Mouse (Mus musculus) liver, embryonic 14.5 days (tissue): ENCODE data around the gene Ubtd2. TPM values are rescaled to one million over a fixed set of nuclear protein-coding genes. Genes with fewer than 3 reads are reported as not detected.

Experiments used
- ATAC-seq: fragments of 200-750 bp; cut with Nextera tagmentation; 2 replicates; pipeline ENCODE4 v1.8.0; 2017; ENCODE audit warnings: moderate number of reproducible peaks, mild to moderate bottlenecking, moderate library complexity; ENCODE audit not compliant: insufficient read depth
- DNase-seq, 3 experiments: peaks; one replicate each; pipeline ENCODE4 v3.0.0-alpha.2; 2012 to 2013; ENCODE audit warnings: low read depth in 3 of 3, low spot score in 3 of 3
- H3K27ac ChIP-seq: fragments of 300-500 bp; sonication (generic); 2 replicates; pipeline ENCODE4 v1.5.1; 2014; ENCODE audit warnings: moderate library complexity, mild to moderate bottlenecking, control low read depth, inconsistent platforms
- H3K27me3 ChIP-seq: fragments of 300-500 bp; sonication (generic); 2 replicates; pipeline ENCODE4 v1.6.1; 2014; ENCODE audit warnings: mild to moderate bottlenecking, low read length, moderate library complexity; ENCODE audit not compliant: control insufficient read depth, insufficient read depth
- H3K36me3 ChIP-seq: fragments of 300-500 bp; sonication (generic); replicated peaks from 2 replicates; pipeline ENCODE4 v1.6.1; 2014; ENCODE audit warnings: low read depth; ENCODE audit not compliant: control insufficient read depth, insufficient read depth
- H3K4me1 ChIP-seq, 2 experiments: fragments of 200-500 bp in 1 of 2; fragments of 300-500 bp in 1 of 2; sonication (generic) in 1 of 2; replicated peaks; 2 replicates each; pipeline ENCODE4 v1.6.1; 2012 to 2014; ENCODE audit warnings: antibody characterized with exemption in 1 of 2, inconsistent platforms in 1 of 2, low read length in 1 of 2; ENCODE audit not compliant: control insufficient read depth in 2 of 2, insufficient read depth in 2 of 2
- H3K4me2 ChIP-seq: fragments of 300-500 bp; sonication (generic); 2 replicates; pipeline ENCODE4 v1.6.1; 2014; ENCODE audit warnings: low read depth, mild to moderate bottlenecking, control low read depth, moderate library complexity
- H3K4me3 ChIP-seq, 2 experiments: fragments of 200-500 bp in 1 of 2; fragments of 300-500 bp in 1 of 2; sonication (generic) in 1 of 2; 2 replicates each; pipeline ENCODE4 v1.5.1; 2012 to 2014; ENCODE audit warnings: low read depth in 2 of 2, low read length in 2 of 2, mild to moderate bottlenecking in 2 of 2, control low read depth in 1 of 2, inconsistent platforms in 1 of 2, moderate library complexity in 1 of 2; ENCODE audit not compliant: insufficient read depth in 1 of 2
- H3K9ac ChIP-seq: fragments of 300-500 bp; sonication (generic); replicated peaks from 2 replicates; pipeline ENCODE4 v1.6.1; 2014; ENCODE audit warnings: mild to moderate bottlenecking, control low read depth, moderate library complexity
- H3K9me3 ChIP-seq: fragments of 300-500 bp; sonication (generic); 2 replicates; pipeline ENCODE4 v1.6.1; 2016; ENCODE audit warnings: low read length, mixed read lengths; ENCODE audit not compliant: control insufficient read depth
- CTCF ChIP-seq: IDR thresholded peaks from 2 replicates; pipeline ENCODE4 v1.5.1; 2016; ENCODE audit warnings: antibody characterized with exemption, low read depth, control low read depth
- EP300 ChIP-seq: IDR thresholded peaks from 2 replicates; pipeline ENCODE4 v1.6.1; 2016; ENCODE audit warnings: antibody characterized with exemption, low read depth
- WGBS: fragments of 180-500 bp; shearing (Covaris S2); extraction: QIAGEN DNeasy Blood & Tissue Kit; methylation state at CpG from one replicate; pipeline ENCODE4 v1.1.7; 2014; ENCODE audit not compliant: insufficient replicate concordance; 5-methylcytosine and 5-hydroxymethylcytosine counted together
- polyA plus RNA-seq, 2 experiments: library from polyadenylated mRNA; depleted of rRNA in 1 of 2; stranded (reverse) in 1 of 2; unstranded in 1 of 2; fragments of >200 nt; fragmentation: Nextera tagmentation in 1 of 2; extraction: Ambion mirVana in 1 of 2; gene quantifications; 2 replicates each; pipeline versions ENCODE4 v1.2.1 to v1.2.3; 2012 to 2014

Gene Ubtd2
- polyA plus RNA-seq, 2 experiments: 2.8 to 3.2 TPM

DNA sequence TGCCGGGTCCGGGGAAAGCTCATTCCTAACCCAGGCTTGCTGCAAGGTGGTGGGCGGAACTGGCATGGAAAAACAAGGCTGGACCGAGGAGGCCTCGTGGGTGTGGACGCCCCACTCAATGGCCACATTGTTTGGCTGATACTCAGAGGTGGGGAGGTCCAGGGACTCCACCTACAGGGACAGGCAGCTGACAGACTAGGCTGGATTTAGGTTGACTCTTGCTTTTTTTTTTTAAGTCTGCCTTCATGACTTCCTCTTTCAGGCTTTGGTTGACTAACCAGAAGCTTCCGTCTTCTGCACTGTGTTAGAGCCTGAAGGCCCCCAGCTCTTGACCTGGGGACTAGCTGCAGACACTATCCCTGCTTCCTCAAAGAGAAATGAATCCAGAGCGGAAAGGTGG, 109.9 kb downstream of the Ubtd2 start:
- no peaks in the 10 kb centered on the region for H3K27me3 ChIP-seq
- 23% methylated on average over 8 of the region's 8 CpGs for WGBS
- TF ChIP-seq CTCF (no peak), EP300 (no peak)
- DNase-seq: no peak
- H3K9me3 ChIP-seq: no peaks in the 10 kb centered on the region
- H3K27ac ChIP-seq: no peak overlapping the region
- no peak overlapping the region for H3K9ac ChIP-seq
- H3K4me2 ChIP-seq: no peak overlapping the region; the same call in 1 of the 2 replicates
- ATAC-seq: no peak
- H3K36me3 ChIP-seq: no peaks in the 10 kb centered on the region
- H3K4me3 ChIP-seq: no peak overlapping the region
- peaks cover 9 to 33% of the 10 kb centered on the region in 2 experiments for H3K4me1 ChIP-seq

DNA sequence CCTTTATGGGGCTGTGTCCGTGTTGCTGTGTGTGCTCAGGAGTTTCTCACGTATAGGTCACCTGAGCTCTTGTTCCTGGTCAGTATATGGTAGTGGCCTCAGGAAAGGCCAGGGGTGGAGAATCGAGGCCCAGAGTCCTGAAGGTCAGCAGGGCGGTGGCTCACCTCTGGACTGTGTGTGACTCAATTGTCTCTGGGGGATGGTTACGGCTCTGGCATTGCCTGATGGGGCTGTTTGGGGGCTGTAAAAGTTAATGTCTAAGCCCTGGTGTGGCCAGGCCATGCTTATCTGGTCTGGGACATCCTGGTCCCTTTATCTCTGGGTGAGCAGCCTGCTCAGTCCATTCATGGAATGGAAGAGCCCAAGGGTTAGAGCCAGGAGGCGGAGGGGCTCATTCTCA, 111.0 kb downstream of the Ubtd2 start:
- ATAC-seq: peak; percentile 54; the same call in 1 of the 2 replicates
- no peaks in the 10 kb centered on the region for H3K9me3 ChIP-seq
- no peak for DNase-seq
- H3K4me3 ChIP-seq: no peak overlapping the region
- no peaks in the 10 kb centered on the region for H3K36me3 ChIP-seq
- no peaks in the 10 kb centered on the region for H3K27me3 ChIP-seq
- no peak overlapping the region for H3K9ac ChIP-seq
- whole genome bisulfite sequencing: 41% methylated on average over 6 of the region's 6 CpGs
- H3K27ac ChIP-seq: no peak overlapping the region
- H3K4me2 ChIP-seq: no peak overlapping the region
- no peak for TF ChIP-seq CTCF
- TF ChIP-seq EP300: no peak
- H3K4me1 ChIP-seq: peaks cover 9 to 34% of the 10 kb centered on the region in 2 experiments

Other genes starting within 250 kb of the Ubtd2 start
- 56.8 and 67.9 TPM in 2 replicates for gene Snrnp25, start 250.0 kb upstream of the Ubtd2 start, polyA plus RNA-seq (2012; rRNA removed)
- 93.1 and 111 TPM in 2 replicates for gene Snrnp25, start 250.0 kb upstream of the Ubtd2 start, polyA plus RNA-seq (2014; fragmentation: Nextera tagmentation; extraction: Ambion mirVana)
- gene Rhbdf1, start 233.1 kb upstream of the Ubtd2 start, polyA plus RNA-seq (2012; rRNA removed): 5.8 and 6.2 TPM in 2 replicates
- 3.0 and 4.4 TPM in 2 replicates for gene Rhbdf1, start 233.1 kb upstream of the Ubtd2 start, polyA plus RNA-seq (2014; fragmentation: Nextera tagmentation; extraction: Ambion mirVana)
- gene Mpg, start 228.9 kb upstream of the Ubtd2 start, polyA plus RNA-seq (2012; rRNA removed): 8.1 and 9.9 TPM in 2 replicates
- 17.0 and 18.1 TPM in 2 replicates for gene Mpg, start 228.9 kb upstream of the Ubtd2 start, polyA plus RNA-seq (2014; fragmentation: Nextera tagmentation; extraction: Ambion mirVana)
- 36.8 and 44.5 TPM in 2 replicates for gene Nprl3, start 187.7 kb upstream of the Ubtd2 start, polyA plus RNA-seq (2012; rRNA removed)
- 16.5 and 16.8 TPM in 2 replicates for gene Nprl3, start 187.7 kb upstream of the Ubtd2 start, polyA plus RNA-seq (2014; fragmentation: Nextera tagmentation; extraction: Ambion mirVana)
- gene Hba-x, start 179.0 kb upstream of the Ubtd2 start, polyA plus RNA-seq (2012; rRNA removed): 32.1 and 38.8 TPM in 2 replicates
- 74.9 and 85.3 TPM in 2 replicates for gene Hba-x, start 179.0 kb upstream of the Ubtd2 start, polyA plus RNA-seq (2014; fragmentation: Nextera tagmentation; extraction: Ambion mirVana)
- 26,041 and 60,430 TPM in 2 replicates for gene Hba-a1, start 171.9 kb upstream of the Ubtd2 start, polyA plus RNA-seq (2012; rRNA removed)
- gene Hba-a1, start 171.9 kb upstream of the Ubtd2 start, polyA plus RNA-seq (2014; fragmentation: Nextera tagmentation; extraction: Ambion mirVana): 70,707 and 74,513 TPM in 2 replicates
- 127 and 156 TPM in 2 replicates for gene Hbq1b, start 168.4 kb upstream of the Ubtd2 start, polyA plus RNA-seq (2012; rRNA removed)
- 157 and 161 TPM in 2 replicates for gene Hbq1b, start 168.4 kb upstream of the Ubtd2 start, polyA plus RNA-seq (2014; fragmentation: Nextera tagmentation; extraction: Ambion mirVana)
- 214,511 and 362,158 TPM in 2 replicates for gene Hba-a2, start 158.9 kb upstream of the Ubtd2 start, polyA plus RNA-seq (2012; rRNA removed)
- 162,484 and 169,597 TPM in 2 replicates for gene Hba-a2, start 158.9 kb upstream of the Ubtd2 start, polyA plus RNA-seq (2014; fragmentation: Nextera tagmentation; extraction: Ambion mirVana)
- gene Hbq1a, start 155.3 kb upstream of the Ubtd2 start, polyA plus RNA-seq (2012; rRNA removed): 7.8 and 9.1 TPM in 2 replicates
- 7.9 TPM in 2 replicates for gene Hbq1a, start 155.3 kb upstream of the Ubtd2 start, polyA plus RNA-seq (2014; fragmentation: Nextera tagmentation; extraction: Ambion mirVana)
- 0.75 and 0.83 TPM in 2 replicates for gene Sh3pxd2b, start 107.5 kb upstream of the Ubtd2 start, polyA plus RNA-seq (2012; rRNA removed)
- gene Sh3pxd2b, start 107.5 kb upstream of the Ubtd2 start, polyA plus RNA-seq (2014; fragmentation: Nextera tagmentation; extraction: Ambion mirVana): 0.56 and 0.89 TPM in 2 replicates
- gene Efcab9, start 76.7 kb downstream of the Ubtd2 start, polyA plus RNA-seq (2012; rRNA removed): 0.18 and 0.26 TPM in 2 replicates
- gene Efcab9, start 76.7 kb downstream of the Ubtd2 start, polyA plus RNA-seq (2014; fragmentation: Nextera tagmentation; extraction: Ambion mirVana): 0.19 and 0.22 TPM in 2 replicates
- 4.0 and 4.9 TPM in 2 replicates for gene Stk10, start 77.9 kb downstream of the Ubtd2 start, polyA plus RNA-seq (2012; rRNA removed)
- gene Stk10, start 77.9 kb downstream of the Ubtd2 start, polyA plus RNA-seq (2014; fragmentation: Nextera tagmentation; extraction: Ambion mirVana): 1.9 and 3.2 TPM in 2 replicates
- 10.2 and 10.9 TPM in 2 replicates for gene Fbxw11, start 187.4 kb downstream of the Ubtd2 start, polyA plus RNA-seq (2012; rRNA removed)
- 13.9 and 14.9 TPM in 2 replicates for gene Fbxw11, start 187.4 kb downstream of the Ubtd2 start, polyA plus RNA-seq (2014; fragmentation: Nextera tagmentation; extraction: Ambion mirVana)